Mouse (Mus musculus) gastrocnemius, postnatal 4 days (tissue): Measurements from ENCODE around the gene Hira. TPM values are rescaled to one million over a fixed set of nuclear protein-coding genes. Genes with fewer than 3 reads are reported as not detected.
"Not testable (repeated sequence)": the region's sequence is repeated elsewhere in the genome, so short reads cannot be mapped to it uniquely, and the experiment has no call there.

Experiments used
- DNase-seq, 2 experiments: peaks; one replicate each; pipeline ENCODE4 v3.0.0; 2021 to 2022; ENCODE audit warnings: low spot score in 2 of 2, mixed read lengths in 2 of 2
- total RNA-seq, 2 experiments: library from RNA; stranded (reverse); gene quantifications; 2 replicates each; pipeline ENCODE4 v1.2.3; 2021

The Hira gene
- total RNA-seq, 2 experiments from 2014 or later: 38.9 to 44.8 TPM

GRCm38 (mm10) chr16:18916064-18916463 is 39.2 kb downstream of the Hira start:
- DNase-seq: no peak

DNA sequence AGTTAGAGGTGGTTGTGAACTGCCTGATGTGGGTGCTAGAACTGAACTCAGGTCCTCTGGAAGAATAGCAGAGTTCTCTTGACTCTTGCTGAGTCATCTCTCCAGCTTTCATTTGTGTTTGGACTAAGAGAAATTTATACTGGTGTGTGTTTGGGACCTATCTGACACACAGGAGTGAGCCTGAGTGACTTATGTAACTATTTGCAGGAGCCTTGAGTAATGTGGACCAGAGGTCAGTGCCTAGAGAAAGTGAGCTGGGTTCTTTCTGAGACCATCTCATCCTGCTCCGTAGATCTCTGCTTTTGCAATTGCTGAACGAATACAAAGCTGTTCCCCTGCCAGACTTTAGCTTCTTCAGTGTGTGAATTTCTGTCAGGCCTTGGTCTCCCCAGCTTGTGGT is 44.9 kb downstream of the Hira start:
- DNase-seq: no peak

GRCm38 (mm10) chr16:18927963-18928362 is 51.1 kb downstream of the Hira start:
- no peak for DNase-seq

DNA sequence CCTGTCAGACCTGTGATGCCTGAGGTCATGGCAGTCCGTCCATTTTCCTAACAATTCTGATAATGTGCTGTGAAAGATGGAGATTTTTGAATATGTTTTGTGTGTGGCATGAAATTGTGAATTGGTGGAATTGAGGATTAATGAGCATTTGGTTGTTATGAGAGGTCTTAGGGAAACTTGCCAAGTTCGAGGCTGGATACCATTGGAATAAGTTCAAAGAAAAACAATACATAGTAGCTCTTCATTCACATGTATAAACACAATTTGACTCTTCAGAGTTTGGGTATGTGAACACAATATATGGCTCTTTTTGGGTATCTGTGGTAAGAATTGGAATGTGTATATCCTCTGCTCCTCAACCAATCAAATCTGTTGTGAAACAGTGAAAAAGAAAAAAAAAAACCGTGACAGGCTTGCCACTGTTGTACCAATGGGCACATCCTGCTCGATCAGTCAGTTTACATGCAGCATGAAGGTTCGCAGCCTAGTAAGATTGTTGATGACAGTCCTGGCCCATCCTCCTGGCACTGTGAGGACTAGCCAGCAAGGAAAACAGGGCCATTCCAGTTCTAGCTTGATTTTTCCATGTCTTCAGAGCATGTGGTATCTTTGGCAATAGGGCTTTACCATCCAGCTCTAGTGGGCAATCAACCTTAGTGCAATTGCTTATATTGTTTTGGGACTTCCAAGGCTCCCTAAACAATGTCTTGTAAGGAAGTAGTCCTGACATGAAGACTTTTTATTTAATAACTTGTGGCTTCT is 61.7 kb downstream of the Hira start:
- DNase-seq: no peak

- DNase-seq: no peak
These were observed 67.1 kb downstream of the Hira start for GRCm38 (mm10) chr16:18943906-18944305.

DNA sequence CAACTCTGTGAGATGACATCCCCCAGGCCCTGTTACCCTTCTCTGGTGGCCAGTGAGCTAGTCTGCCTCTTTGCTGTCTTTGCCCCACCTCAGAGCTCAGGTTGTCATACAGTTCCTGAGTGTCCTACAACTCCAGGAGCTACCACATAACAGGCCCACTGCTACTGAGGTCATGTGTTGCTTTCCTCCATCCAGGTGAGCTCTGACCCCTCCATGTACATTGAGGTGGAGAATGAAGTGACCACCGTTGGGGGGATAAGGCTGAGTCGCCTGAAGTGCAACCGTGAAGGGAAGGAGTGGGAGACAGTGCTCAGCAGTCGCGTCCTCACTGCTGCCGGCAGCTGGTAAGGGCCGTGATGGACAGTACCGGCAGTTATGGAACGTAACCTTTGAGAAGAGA is 72.1 kb downstream of the Hira start:
- no peak for DNase-seq

DNA sequence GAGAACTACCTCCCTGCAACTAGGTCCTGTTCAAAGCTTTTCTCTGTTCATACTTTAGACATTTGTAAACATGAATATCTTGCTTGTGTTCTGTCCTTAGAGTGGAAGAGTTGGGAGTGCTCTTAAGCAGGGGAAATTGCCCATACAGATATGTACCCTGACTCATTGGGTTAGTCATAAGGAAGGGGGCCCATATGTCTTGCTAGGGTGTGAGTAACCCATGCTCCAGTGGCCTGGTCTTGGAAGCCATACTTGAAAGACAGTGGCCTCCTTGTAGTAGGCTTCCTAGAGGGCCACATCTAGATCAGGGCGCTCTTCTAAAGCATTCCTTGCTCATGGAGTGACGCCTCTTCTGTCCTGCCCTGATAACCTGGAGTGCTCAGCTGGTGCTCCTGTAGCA is 73.5 kb downstream of the Hira start:
- DNase-seq: no peak

DNA sequence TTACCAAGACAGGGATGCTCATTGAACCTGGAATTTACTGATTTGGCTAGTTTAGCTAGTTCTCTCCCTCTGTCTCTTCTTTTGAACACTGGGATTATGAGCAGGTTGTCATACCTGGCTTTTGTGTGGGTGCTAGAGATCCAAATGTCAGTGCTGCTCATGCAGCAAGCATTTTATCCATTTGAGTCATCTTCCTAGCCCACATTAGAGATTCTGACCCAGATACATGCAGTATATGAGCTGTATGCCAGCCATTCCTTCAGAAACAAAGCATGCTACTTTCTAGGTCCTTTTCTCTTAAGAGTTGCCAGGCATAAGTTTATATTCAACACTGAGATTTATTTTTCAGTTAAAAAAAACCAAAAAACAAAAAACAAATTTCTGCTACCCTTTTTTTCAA is 76.0 kb downstream of the Hira start:
- no peak for DNase-seq

DNA sequence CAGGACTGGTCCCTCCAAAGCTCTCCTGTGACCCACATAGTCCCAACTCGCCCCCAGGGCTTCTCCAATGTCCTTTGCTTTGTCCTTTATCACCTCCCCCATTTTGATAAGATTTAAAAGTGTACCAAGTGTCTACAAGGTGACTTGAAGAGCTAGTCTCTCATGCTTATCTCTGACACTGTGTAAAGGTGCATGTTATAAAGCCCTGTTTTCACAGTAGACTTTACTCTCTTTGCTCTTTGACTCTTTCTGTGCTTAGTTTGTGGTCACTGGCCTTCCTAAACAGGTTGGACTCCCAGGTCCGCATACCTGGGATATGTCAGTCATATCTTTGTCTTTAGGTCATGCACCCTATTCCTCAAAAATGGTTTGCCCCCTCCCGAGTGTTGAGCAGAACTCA is 78.2 kb downstream of the Hira start:
- no peak for DNase-seq

- no peak for DNase-seq
These were observed 86.6 kb downstream of the Hira start for GRCm38 (mm10) chr16:18963486-18963885.

DNA sequence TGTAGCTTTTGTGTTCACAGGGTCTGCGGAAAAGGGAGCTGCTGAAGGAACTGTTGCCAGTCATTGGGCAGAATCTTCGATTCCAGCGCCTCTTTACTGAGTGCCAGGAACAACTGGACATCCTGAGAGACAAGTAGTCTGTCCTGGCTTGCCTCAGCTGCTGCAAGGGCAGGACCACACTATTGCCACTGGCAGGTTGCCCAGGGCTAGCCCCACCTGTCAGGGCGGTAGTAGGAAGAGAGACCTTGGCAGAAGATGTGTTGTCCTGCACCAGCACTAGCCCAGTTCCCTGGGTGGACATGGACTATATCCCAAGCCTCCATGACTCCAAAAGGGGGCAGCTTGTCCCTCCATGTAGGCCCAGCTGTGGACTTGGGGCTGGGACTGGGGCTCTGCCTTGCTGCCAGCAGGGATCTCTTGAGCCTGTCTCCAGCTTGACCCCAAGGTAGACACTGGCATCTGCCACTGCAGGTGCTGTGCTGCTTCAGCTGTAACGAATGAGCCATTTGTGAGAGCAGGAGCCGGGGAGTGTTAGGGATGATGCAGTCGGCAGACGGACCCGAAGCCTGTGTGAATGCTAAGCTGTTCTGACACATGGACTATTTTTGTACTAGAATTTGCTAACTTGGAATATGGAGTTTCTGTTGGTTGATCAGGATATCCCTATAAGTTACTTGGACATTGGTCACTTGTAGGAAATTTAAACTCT is 92.7 kb downstream of the Hira start:
- no peak for DNase-seq

DNA sequence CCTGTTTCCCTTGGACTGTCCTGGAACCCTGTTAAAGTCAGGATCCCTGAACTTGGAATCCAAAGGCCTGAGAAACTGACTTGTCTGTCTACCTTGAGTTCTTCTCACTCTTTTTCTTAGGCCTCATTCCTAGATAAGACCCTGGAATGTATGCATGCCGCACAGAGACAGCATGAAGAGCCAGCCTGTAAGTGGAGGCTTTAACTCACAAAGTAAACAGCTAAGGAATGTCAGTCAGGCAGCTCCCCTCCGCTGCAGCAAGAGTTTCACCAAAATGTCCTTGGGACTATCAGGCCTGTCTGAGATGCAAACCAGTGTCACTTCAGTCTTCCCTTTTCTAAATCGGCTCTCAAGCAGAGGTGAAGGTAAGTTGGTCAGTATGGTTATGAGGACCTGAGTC is 94.0 kb downstream of the Hira start:
- no peak for DNase-seq

DNA sequence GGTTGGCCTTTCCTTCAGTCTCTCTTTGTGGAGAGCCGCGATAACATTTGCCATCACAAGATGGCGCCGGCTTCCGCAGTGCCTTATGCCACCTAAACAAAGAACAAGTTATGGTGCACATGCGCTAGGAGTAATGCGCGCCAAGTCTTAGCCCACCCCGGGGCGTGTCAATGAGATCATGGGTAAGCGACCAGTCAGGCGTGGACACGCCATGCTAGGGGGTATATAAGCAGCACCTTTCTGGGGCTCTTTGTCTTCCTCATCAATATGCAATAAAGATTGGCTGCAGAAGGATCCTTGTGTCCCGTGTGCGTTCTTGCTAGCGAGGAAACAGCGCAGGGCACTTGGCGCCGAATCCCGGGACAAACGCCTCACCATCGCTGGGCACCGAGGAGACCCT is 98.8 kb downstream of the Hira start:
- not testable (repeated sequence) for DNase-seq

- DNase-seq: no peak
These were observed 99.5 kb downstream of the Hira start for GRCm38 (mm10) chr16:18976315-18976714.

DNA sequence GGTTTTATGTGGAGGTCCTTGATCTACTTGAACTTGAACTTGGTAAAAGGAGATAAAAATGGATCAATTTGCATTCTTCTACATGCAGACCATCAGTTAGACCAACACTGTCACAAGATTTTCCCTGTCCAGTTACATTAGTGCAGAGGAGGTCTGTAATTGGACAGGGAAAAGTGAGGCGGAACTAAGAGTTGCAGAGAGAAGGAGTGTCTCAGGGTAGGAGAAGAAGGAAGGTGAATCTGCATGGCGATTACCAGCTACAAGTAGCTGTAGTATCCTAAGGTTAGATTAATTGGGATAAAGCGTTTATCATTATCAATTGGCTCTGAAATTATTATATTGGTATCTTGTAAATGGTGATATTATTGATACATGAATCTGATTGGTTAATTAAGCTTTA is 109.5 kb downstream of the Hira start:
- DNase-seq: no peak

DNA sequence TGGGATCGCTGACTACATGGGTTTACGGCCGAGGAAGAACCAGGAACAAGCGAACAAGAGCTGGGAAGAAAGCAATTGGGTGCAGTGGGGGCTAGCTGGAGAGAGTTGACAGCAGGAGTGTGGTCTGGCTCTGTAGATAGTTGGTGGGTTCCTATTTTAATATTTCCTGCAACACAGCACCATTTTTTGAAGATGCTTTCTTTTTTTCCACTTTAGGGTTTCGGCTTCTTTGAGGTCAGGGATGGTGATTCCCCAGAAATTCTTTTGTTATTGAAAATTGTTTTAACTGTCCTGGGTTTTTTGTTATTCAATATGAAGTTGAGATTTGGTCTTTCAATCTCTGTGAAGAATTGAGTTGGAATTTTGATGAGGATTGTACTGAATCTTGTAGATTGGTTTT is 110.0 kb downstream of the Hira start:
- no peak for DNase-seq

DNA sequence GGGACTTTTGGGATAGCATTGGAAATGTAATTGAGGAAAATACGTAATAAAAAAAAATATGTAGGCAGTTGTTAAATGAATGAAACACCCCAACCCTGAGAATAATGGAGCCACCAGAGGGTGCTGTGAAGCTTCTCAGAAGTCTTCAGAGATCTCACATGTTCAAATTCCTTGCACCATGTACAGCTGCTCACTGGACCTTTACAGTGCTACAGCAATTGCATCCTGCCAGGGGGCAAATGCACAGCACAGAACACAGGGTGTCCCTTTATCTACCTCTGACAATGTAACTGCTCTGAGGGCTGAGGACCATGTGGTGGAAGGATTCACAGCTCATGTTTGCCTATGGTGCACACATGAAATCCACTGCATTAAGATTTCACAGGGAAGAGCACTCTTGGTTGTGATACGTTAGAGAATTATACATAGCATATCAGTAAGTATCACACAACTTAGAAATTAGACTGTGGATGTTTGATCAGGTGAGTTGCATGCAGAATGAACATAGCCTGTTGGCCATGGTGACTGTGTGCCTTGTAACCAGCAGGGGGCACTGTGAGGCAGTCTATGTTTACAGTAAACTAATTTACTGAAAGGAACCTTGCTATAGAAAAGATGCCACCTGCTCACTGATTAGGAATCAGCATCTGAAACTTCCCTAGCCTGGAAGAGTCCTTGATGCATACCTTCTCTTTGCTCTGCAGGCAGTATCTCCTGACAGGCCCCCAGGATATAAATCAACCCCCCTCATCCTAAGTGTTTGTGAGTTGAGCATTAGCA is 126.0 kb downstream of the Hira start:
- DNase-seq: not testable (repeated sequence)

DNA sequence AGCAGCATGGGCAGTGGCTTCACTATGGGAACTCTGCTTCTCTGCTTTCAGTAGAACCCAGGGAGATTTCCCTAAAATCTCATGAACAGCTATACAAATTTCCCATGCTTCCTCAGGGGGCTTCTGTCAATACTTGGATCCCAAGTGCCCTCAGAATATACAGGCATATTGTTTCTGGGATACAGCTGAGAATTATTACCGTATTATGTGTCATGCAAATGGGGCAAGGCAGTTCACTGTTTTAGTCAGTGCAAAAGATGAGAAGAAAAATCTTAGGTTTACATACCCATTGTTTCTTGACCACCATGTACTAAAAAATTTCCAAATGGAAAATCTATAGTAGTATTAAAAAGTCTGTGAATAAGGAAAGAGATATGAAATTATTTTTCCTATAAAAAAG is 126.9 kb downstream of the Hira start:
- DNase-seq: no peak

DNA sequence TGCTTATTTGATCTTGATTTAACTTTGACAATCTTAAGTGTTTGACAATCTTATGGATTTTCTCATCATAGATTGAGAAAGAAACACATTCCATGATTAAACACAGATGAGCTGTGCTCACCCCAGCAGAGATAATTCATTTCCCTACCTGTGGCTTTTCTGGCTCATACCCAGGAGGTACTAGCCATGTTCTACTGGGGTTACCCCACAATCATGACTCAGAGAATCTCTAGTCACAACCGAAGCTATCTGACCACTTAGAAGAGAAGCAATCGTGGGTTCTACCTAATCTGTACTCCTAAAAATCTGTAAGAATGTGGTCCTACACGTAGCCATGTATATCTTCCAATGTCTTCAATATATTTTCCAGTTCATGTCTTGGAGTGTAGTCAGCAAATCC is 128.5 kb downstream of the Hira start:
- DNase-seq: no peak

DNA sequence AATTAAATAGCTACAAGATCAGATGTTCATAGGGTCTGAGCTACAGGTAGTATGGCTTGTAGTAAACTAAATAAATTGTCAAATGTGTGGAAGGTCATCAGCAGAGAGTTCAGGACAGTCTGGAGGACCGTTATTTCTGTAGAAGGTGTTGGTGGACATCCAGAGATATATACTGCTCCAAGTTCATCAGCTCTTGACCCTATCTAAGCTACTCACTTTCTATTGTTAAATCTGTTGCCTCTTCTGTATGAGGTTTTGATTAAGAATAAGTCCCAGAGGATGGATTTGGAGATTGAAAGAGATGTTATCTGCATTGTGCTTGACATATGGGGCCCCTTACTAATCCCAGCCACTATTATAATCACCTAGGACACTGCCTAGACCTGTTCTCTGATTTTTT is 129.9 kb downstream of the Hira start:
- no peak for DNase-seq

GRCm38 (mm10) chr16:19007186-19007591 is 130.4 kb downstream of the Hira start:
- not testable (repeated sequence) for DNase-seq

- no peak for DNase-seq
These were observed 133.9 kb downstream of the Hira start for GRCm38 (mm10) chr16:19010710-19011109.
